Mouse (Mus musculus) bone marrow, adult 2 months (tissue): ENCODE measurements around the gene Hist1h3e. TPM values are rescaled to one million over a fixed set of nuclear protein-coding genes. Genes with fewer than 3 reads are reported as not detected.
A peak's percentile ranks its signal among the peaks of the same experiment; 100 is the strongest.
"Not testable (repeated sequence)": the region's sequence is repeated elsewhere in the genome, so short reads cannot be mapped to it uniquely, and the experiment has no call there.

ENCODE experiments used
- H3K27ac ChIP-seq: fragments of 200-500 bp; 2 replicates; pipeline ENCODE4 v1.5.1; 2012; ENCODE audit warnings: low read depth, mild to moderate bottlenecking, control low read depth, inconsistent platforms, low read length; ENCODE audit not compliant: control insufficient read depth, poor library complexity, insufficient read depth
- H3K4me1 ChIP-seq: fragments of 200-500 bp; 2 replicates; pipeline ENCODE4 v1.6.1; 2011; ENCODE audit warnings: low read length; ENCODE audit not compliant: control insufficient read depth, insufficient read depth
- H3K4me3 ChIP-seq: fragments of 200-500 bp; replicated peaks from 2 replicates; pipeline ENCODE3; 2011; ENCODE audit warnings: mild to moderate bottlenecking, low read depth, low read length, control low read depth; ENCODE audit not compliant: control insufficient read depth
- CTCF ChIP-seq: fragments of 200-500 bp; IDR thresholded peaks from 2 replicates; pipeline ENCODE4 v1.5.1; 2011; ENCODE audit warnings: low read length, control low read depth; ENCODE audit not compliant: control insufficient read depth, insufficient read depth
- POLR2A ChIP-seq: fragments of 200-500 bp; IDR thresholded peaks from 2 replicates; pipeline ENCODE4 v1.6.1; 2011; ENCODE audit warnings: low read depth, mild to moderate bottlenecking, control low read depth, low read length, borderline replicate concordance; ENCODE audit not compliant: control insufficient read depth
- WGBS: fragments of 180-500 bp; shearing (Covaris S2); methylation state at CpG from one replicate; pipeline ENCODE4 v1.1.7; 2018; 5-methylcytosine and 5-hydroxymethylcytosine counted together
- polyA plus RNA-seq: library from polyadenylated mRNA; stranded (reverse); fragments of >200 nt; gene quantifications from 2 replicates; pipeline ENCODE4 v1.2.4, GENCODE M21; 2011; ENCODE audit warnings: low replicate concordance; ENCODE audit not compliant: missing spikeins, insufficient read depth, insufficient read length

Gene Hist1h3e
- polyA plus RNA-seq, 1 experiment, result 12.9 TPM

DNA sequence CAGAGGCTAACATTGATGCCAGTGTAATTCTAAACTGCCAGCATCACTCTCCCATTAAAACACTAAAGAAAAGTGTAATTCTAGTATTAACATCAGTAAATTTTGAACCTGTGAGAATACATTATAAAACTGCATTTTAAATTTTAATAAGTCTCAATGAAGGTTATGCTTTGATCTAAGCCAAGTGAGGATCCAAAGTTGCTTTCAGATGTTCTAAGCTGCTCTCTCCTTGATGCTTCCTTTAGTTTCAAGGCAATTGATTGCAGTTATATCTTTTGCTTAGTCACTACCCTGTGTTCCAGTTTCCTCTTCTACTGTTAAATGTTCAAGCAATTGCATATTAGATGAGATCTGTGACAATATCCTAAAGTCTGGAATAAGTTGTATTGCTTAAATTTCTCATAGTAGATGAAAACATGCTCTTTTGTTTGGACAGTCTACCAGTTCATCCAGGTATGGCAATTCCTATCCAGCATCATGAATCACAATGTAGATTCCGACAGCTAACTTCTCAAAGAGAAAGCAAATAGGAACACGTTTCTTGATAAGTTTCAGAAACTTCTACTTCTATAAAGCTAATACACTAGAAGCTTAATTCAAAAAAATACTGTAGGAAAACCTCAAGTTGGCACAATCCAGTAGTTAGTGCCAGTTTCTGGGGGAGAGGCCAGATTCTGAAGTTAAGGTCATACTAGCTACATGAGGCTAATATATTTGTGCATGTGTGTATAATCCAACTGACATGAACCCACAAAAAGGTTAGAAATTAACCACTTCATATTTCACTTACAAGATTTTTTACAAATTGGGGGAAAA, 10.3 kb upstream of the Hist1h3e start:
- TF ChIP-seq CTCF, result no peak
- TF ChIP-seq POLR2A, result no peak
- peak overlapping the region; percentile 54 for H3K4me3 ChIP-seq
- H3K27ac ChIP-seq, result no peak overlapping the region
- WGBS, result 30% methylated on average over 2 of the region's 2 CpGs
- no peaks in the 10 kb centered on the region; the same call in 1 of the 2 replicates for H3K4me1 ChIP-seq

DNA sequence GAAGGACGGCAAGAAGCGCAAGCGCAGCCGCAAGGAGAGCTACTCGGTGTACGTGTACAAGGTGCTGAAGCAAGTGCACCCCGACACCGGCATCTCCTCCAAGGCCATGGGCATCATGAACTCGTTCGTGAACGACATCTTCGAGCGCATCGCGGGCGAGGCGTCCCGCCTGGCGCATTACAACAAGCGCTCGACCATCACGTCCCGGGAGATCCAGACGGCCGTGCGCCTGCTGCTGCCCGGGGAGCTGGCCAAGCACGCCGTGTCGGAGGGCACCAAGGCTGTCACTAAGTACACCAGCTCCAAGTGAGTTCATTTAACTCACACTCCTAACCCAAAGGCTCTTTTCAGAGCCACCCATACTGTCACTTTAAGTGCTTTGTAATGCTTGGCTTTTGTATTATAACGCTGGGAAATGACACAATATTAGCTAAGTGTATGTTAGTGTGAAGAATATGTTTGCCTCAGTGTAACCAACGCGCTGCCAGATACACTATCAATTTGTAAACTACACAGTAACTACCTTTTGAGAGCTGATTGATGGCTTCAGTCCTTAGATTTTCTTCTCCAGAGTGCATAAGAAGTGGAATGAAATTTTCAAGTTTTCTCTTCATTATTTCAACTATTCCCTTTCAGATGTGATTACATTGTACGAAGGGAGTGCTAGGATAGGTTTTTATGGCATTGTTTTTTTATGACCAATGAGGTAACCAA, 9.5 kb upstream of the Hist1h3e start:
- TF ChIP-seq POLR2A, result peak; percentile 98; the same call in 1 of the 2 replicates
- WGBS, result under 1% methylated on average over 17 of the region's 34 CpGs
- H3K4me1 ChIP-seq, result not testable (repeated sequence)
- Histone ChIP-seq H3K4me3 (peak overlapping the region; percentile 59), H3K27ac (peak overlapping the region; percentile 97)

GRCm38 (mm10) chr13:23571022-23571503, 8.9 kb upstream of the Hist1h3e start, which contains the start of the genes Hist1h2ae and Hist1h2bg:
Gene Hist1h2ae, minus strand, starts transcription at chr13:23571220.
Gene Hist1h2bg, plus strand, starts transcription at chr13:23571396.
- TF ChIP-seq POLR2A (peak; percentile 74), CTCF (no peak)
- peak within 1 kb of the TSS; percentile 99 for H3K27ac ChIP-seq
- under 1% methylated on average over 18 of the region's 18 CpGs for WGBS
- H3K4me3 ChIP-seq, result peak within 1 kb of the TSS; percentile 59
- no peaks in the 10 kb centered on the region; the same call in 1 of the 2 replicates for H3K4me1 ChIP-seq

DNA sequence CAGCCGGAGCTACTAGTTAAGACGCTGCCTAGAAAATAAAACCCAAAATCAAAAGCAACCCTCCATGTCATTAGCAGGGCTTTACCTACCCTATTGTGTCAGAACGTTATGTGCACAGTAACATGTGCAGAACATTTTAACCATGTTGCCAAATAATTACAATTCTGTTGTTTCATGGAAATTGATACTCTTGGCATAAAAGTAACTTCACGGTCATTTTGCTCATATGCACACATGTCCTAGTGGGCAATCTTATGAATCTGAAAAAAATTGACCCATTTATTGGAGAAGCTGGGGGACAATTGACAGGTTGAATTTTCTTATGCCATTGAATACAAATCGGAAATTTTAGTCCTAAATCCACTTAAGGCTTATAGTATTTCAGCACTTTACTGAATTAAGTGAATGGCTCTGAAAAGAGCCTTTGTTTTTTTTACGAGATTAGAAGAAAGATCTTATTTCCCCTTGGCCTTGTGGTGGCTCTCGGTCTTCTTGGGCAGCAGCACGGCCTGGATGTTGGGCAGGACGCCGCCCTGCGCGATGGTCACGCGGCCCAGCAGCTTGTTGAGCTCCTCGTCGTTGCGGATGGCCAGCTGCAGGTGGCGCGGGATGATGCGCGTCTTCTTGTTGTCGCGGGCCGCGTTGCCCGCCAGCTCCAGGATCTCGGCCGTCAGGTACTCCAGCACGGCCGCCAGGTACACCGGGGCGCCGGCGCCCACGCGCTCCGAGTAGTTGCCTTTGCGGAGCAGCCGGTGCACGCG, 8.3 kb upstream of the Hist1h3e start:
- H3K4me3 ChIP-seq, result peak overlapping the region; percentile 43
- 2% methylated on average over 27 of the region's 41 CpGs for WGBS
- not testable (repeated sequence) for H3K4me1 ChIP-seq
- peak overlapping the region; percentile 99 for H3K27ac ChIP-seq

- WGBS, result 84% methylated on average over 2 of the region's 2 CpGs
- H3K4me1 ChIP-seq, result no peaks in the 10 kb centered on the region; the same call in 1 of the 2 replicates
- no peak overlapping the region for H3K4me3 ChIP-seq
- H3K27ac ChIP-seq, result no peak overlapping the region
- no peak for TF ChIP-seq POLR2A
- TF ChIP-seq CTCF, result no peak
Observed at GRCm38 (mm10) chr13:23564482-23564881, 2.3 kb upstream of the Hist1h3e start.

DNA sequence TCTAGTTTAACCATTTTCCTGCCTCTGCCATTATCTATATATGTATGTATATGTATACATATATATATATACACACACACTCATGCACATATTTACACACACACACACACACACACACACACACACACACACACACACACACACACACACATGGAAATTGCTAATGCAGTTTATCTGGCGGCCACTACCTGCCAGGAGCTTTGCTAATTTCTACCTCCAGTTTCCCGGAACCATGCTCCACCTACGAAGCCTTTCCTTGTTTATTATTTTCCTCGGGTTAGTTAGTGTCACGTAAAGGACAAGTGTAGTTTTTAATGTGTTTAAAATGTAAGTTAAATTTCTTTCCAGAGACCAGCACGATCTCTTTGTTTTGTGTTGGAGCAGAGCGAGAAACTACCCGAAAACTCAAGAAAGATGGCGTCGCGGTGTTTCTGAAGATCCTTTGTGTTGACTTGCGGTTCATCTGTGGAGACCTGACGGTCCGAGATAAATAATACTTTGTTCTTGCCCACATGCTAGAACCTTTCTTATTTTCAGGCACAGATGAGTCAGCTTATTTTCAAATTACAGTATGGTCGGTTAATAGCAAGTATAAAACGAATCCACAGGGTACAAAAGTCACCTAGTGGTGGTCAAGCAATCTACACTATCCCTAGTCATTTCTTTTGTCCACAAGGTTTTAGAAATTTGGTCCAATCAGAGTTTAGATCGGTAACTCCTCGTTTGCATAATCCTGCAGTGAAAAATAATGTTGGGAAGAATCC, 712 bp upstream of the Hist1h3e start:
- TF ChIP-seq POLR2A, result no peak
- TF ChIP-seq CTCF, result no peak
- WGBS, result 2% methylated on average over 18 of the region's 18 CpGs
- no peaks in the 10 kb centered on the region; the same call in 1 of the 2 replicates for H3K4me1 ChIP-seq
- H3K4me3 ChIP-seq, result peak overlapping the region; percentile 55
- H3K27ac ChIP-seq, result peak overlapping the region; percentile 80

GRCm38 (mm10) chr13:23561531-23561882, 662 bp downstream of the Hist1h3e start:
- 0% methylated on average over 2 of the region's 5 CpGs for WGBS
- Histone ChIP-seq H3K27ac (peak overlapping the region; percentile 95; the same call in 1 of the 2 replicates), H3K4me3 (peak overlapping the region; percentile 30)
- not testable (repeated sequence) for H3K4me1 ChIP-seq

DNA sequence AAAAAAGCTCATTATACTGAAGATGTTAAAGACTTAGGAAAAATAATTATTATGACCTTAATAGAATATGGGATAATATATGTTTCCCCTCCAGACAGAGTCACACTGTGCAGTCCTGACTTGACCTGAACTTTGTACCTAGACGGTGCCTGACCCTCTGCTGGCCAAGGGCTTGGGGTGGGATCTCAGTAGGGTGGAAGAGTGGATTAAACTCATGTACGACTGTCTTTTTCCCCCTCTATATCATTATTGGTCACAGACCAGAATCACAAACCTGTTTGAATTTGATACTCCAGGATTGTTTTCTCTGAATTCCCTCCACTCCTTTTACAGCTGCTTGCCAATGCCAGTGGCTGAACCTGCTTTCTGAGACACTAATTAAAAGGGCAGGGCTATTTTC, 1.5 kb downstream of the Hist1h3e start:
- H3K4me1 ChIP-seq, H3K27ac ChIP-seq: not testable (repeated sequence)
- WGBS, result 59% methylated on average over 2 of the region's 2 CpGs
- peak overlapping the region; percentile 37 for H3K4me3 ChIP-seq
